Mouse (Mus musculus): ENCODE results near the gene Rab3gap2. TPM values are rescaled to one million over a fixed set of nuclear protein-coding genes. Genes with fewer than 3 reads are reported as not detected.

The Rab3gap2 gene
- polyA plus RNA-seq, 1 experiment from 2014 or later = 21.3 TPM

GRCm38 (mm10) chr1:185274819-185275545 is 71.1 kb downstream of the Rab3gap2 start:
- Histone ChIP-seq H3K27me3 (replicated peaks; ENCODE audit: low read depth, poor library complexity, severe bottlenecking) (no peaks in the 10 kb centered on the region), H3K9me3 (no peaks in the 10 kb centered on the region), H3K4me1 (no peaks in the 10 kb centered on the region), H3K4me3 (no peak overlapping the region), H3K36me3 (replicated peaks) (peaks cover 79% of the 10 kb centered on the region), H3K27ac (replicated peaks) (no peak overlapping the region)
- 85% methylated on average over 5 of the region's 5 CpGs for WGBS
- DNase-seq (ENCODE audit: low spot score) = no peak

- Histone ChIP-seq H3K27me3 (replicated peaks; ENCODE audit: low read depth, poor library complexity, severe bottlenecking) (no peaks in the 10 kb centered on the region), H3K9me3 (no peaks in the 10 kb centered on the region), H3K27ac (replicated peaks) (no peak overlapping the region), H3K4me3 (no peak overlapping the region), H3K36me3 (replicated peaks) (peaks cover 84% of the 10 kb centered on the region), H3K4me1 (no peaks in the 10 kb centered on the region)
- DNase-seq (ENCODE audit: low spot score) = no peak
- 94% methylated on average over 7 of the region's 7 CpGs for WGBS
Measured at GRCm38 (mm10) chr1:185275976-185276375, 72.1 kb downstream of the Rab3gap2 start.

- H3K27me3 ChIP-seq (replicated peaks; ENCODE audit: low read depth, poor library complexity, severe bottlenecking) = no peaks in the 10 kb centered on the region
- H3K4me3 ChIP-seq = no peak overlapping the region
- DNase-seq (ENCODE audit: low spot score) = no peak
- no peaks in the 10 kb centered on the region for H3K4me1 ChIP-seq
- no peaks in the 10 kb centered on the region for H3K9me3 ChIP-seq
- peaks cover 82% of the 10 kb centered on the region for H3K36me3 ChIP-seq (replicated peaks)
- 85% methylated on average over 11 of the region's 11 CpGs for WGBS
- no peak overlapping the region for H3K27ac ChIP-seq (replicated peaks)
Measured at GRCm38 (mm10) chr1:185277022-185277421, 73.1 kb downstream of the Rab3gap2 start.

- Histone ChIP-seq H3K4me3 (no peak overlapping the region), H3K9me3 (no peaks in the 10 kb centered on the region), H3K27ac (replicated peaks) (no peak overlapping the region), H3K4me1 (no peaks in the 10 kb centered on the region), H3K36me3 (replicated peaks) (peaks cover 86% of the 10 kb centered on the region), H3K27me3 (replicated peaks; ENCODE audit: low read depth, poor library complexity, severe bottlenecking) (no peaks in the 10 kb centered on the region)
- no peak for DNase-seq (ENCODE audit: low spot score)
- 91% methylated on average over 9 of the region's 9 CpGs for WGBS
Measured at GRCm38 (mm10) chr1:185279288-185279687, 75.4 kb downstream of the Rab3gap2 start.

- Histone ChIP-seq H3K9me3 (no peaks in the 10 kb centered on the region), H3K36me3 (replicated peaks) (peaks cover 98% of the 10 kb centered on the region), H3K27ac (replicated peaks) (no peak overlapping the region), H3K4me1 (no peaks in the 10 kb centered on the region), H3K4me3 (no peak overlapping the region), H3K27me3 (replicated peaks; ENCODE audit: low read depth, poor library complexity, severe bottlenecking) (no peaks in the 10 kb centered on the region)
- WGBS = 94% methylated on average over 4 of the region's 4 CpGs
- DNase-seq (ENCODE audit: low spot score) = no peak
Measured at GRCm38 (mm10) chr1:185280616-185281015, 76.7 kb downstream of the Rab3gap2 start.

- DNase-seq (ENCODE audit: low spot score) = no peak
Measured at GRCm38 (mm10) chr1:185282846-185283245, 78.9 kb downstream of the Rab3gap2 start.

DNA sequence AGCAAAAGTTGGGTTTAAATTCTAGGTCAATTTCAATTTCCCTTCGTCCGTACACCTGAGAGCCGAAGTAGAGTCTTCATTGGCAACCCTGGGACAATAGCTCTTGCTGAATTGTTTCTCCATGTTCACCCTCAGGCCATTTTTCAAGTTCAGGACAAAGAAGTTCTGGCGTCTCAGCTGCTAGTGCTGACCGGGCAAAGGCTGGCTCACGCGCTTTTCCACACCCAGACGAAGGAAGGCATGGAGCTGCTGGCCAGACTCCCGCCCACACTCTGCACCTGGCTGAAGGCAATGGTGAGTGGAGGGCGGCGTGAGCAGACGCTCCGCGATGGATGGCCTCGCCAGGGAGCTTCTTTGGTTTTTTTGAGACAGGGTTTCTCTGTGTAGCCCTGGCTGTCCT is 79.3 kb downstream of the Rab3gap2 start:
- no peaks in the 10 kb centered on the region for H3K9me3 ChIP-seq
- H3K36me3 ChIP-seq (replicated peaks) = peaks cover 98% of the 10 kb centered on the region
- no peak overlapping the region for H3K27ac ChIP-seq (replicated peaks)
- H3K27me3 ChIP-seq (replicated peaks; ENCODE audit: low read depth, poor library complexity, severe bottlenecking) = no peaks in the 10 kb centered on the region
- 96% methylated on average over 15 of the region's 15 CpGs for WGBS
- H3K4me1 ChIP-seq = no peaks in the 10 kb centered on the region
- DNase-seq (ENCODE audit: low spot score) = no peak
- no peak overlapping the region for H3K4me3 ChIP-seq

More at GRCm38 (mm10) chr1:185282846-185283245, 78.9 kb downstream of the Rab3gap2 start:
- no peaks in the 10 kb centered on the region for H3K27me3 ChIP-seq (replicated peaks; ENCODE audit: low read depth, poor library complexity, severe bottlenecking)
- peaks cover 98% of the 10 kb centered on the region for H3K36me3 ChIP-seq (replicated peaks)
- no peaks in the 10 kb centered on the region for H3K9me3 ChIP-seq
- no peak overlapping the region for H3K4me3 ChIP-seq
- H3K27ac ChIP-seq (replicated peaks) = no peak overlapping the region
- WGBS = 94% methylated on average over 11 of the region's 11 CpGs
- H3K4me1 ChIP-seq = no peaks in the 10 kb centered on the region

GRCm38 (mm10) chr1:185284740-185285139 is 80.8 kb downstream of the Rab3gap2 start:
- 91% methylated on average over 4 of the region's 4 CpGs for WGBS
- H3K9me3 ChIP-seq = no peaks in the 10 kb centered on the region
- no peaks in the 10 kb centered on the region for H3K4me1 ChIP-seq
- H3K27me3 ChIP-seq (replicated peaks; ENCODE audit: low read depth, poor library complexity, severe bottlenecking) = no peaks in the 10 kb centered on the region
- H3K36me3 ChIP-seq (replicated peaks) = peaks cover 89% of the 10 kb centered on the region
- no peak overlapping the region for H3K4me3 ChIP-seq
- no peak for DNase-seq (ENCODE audit: low spot score)
- H3K27ac ChIP-seq (replicated peaks) = no peak overlapping the region

GRCm38 (mm10) chr1:185285171-185285570 is 81.3 kb downstream of the Rab3gap2 start:
- DNase-seq (ENCODE audit: low spot score) = no peak
- no peak overlapping the region for H3K27ac ChIP-seq (replicated peaks)
- 94% methylated on average over 4 of the region's 4 CpGs for WGBS

GRCm38 (mm10) chr1:185287066-185287465 is 83.1 kb downstream of the Rab3gap2 start:
- Histone ChIP-seq H3K9me3 (no peaks in the 10 kb centered on the region), H3K4me3 (no peak overlapping the region), H3K36me3 (replicated peaks) (peaks cover 91% of the 10 kb centered on the region), H3K27ac (replicated peaks) (no peak overlapping the region), H3K4me1 (no peaks in the 10 kb centered on the region), H3K27me3 (replicated peaks; ENCODE audit: low read depth, poor library complexity, severe bottlenecking) (no peaks in the 10 kb centered on the region)
- no peak for DNase-seq (ENCODE audit: low spot score)
- 95% methylated on average over 20 of the region's 20 CpGs for WGBS

More at GRCm38 (mm10) chr1:185285171-185285570, 81.3 kb downstream of the Rab3gap2 start:
- Histone ChIP-seq H3K9me3 (no peaks in the 10 kb centered on the region), H3K4me3 (no peak overlapping the region), H3K4me1 (no peaks in the 10 kb centered on the region), H3K27me3 (replicated peaks; ENCODE audit: low read depth, poor library complexity, severe bottlenecking) (no peaks in the 10 kb centered on the region), H3K36me3 (replicated peaks) (peaks cover 89% of the 10 kb centered on the region)

GRCm38 (mm10) chr1:185289231-185289630 is 85.3 kb downstream of the Rab3gap2 start:
- DNase-seq (ENCODE audit: low spot score) = no peak
- WGBS = 89% methylated on average over 5 of the region's 5 CpGs
- Histone ChIP-seq H3K27me3 (replicated peaks; ENCODE audit: low read depth, poor library complexity, severe bottlenecking) (no peaks in the 10 kb centered on the region), H3K4me3 (no peak overlapping the region), H3K9me3 (no peaks in the 10 kb centered on the region), H3K4me1 (no peaks in the 10 kb centered on the region), H3K27ac (replicated peaks) (no peak overlapping the region), H3K36me3 (replicated peaks) (peaks cover 91% of the 10 kb centered on the region)

DNA sequence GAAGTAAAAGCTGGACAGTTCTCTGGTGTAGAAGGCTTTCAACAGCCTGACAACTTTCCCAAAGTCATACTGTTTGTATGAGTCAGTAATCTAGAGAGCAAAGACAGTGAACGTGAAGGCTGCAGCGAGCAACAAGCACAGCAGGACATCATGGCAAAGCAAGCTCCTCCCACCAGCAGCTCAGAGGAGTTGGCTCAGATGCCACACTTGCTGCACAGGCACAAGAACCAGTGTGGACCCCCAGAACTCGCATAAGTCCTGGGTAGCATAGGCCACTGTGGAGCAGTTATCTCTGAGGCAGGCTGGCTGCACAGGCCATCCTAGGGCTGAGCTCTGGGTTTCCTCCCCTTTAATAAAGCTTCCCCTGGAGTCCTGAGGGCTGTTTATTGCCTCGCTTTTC is 87.4 kb downstream of the Rab3gap2 start:
- no peaks in the 10 kb centered on the region for H3K27me3 ChIP-seq (replicated peaks; ENCODE audit: low read depth, poor library complexity, severe bottlenecking)
- peaks cover 91% of the 10 kb centered on the region for H3K36me3 ChIP-seq (replicated peaks)
- no peaks in the 10 kb centered on the region for H3K4me1 ChIP-seq
- no peak overlapping the region for H3K4me3 ChIP-seq
- H3K27ac ChIP-seq (replicated peaks) = no peak overlapping the region
- no peak for DNase-seq (ENCODE audit: low spot score)
- WGBS = 81% methylated on average over 4 of the region's 4 CpGs
- no peaks in the 10 kb centered on the region for H3K9me3 ChIP-seq

- no peak for DNase-seq (ENCODE audit: low spot score)
- no peaks in the 10 kb centered on the region for H3K4me1 ChIP-seq
- H3K36me3 ChIP-seq (replicated peaks) = peaks cover 91% of the 10 kb centered on the region
- no peaks in the 10 kb centered on the region for H3K27me3 ChIP-seq (replicated peaks; ENCODE audit: low read depth, poor library complexity, severe bottlenecking)
- no peak overlapping the region for H3K27ac ChIP-seq (replicated peaks)
- no peaks in the 10 kb centered on the region for H3K9me3 ChIP-seq
- H3K4me3 ChIP-seq = no peak overlapping the region
- 92% methylated on average over 10 of the region's 10 CpGs for WGBS
Measured at GRCm38 (mm10) chr1:185292646-185293360, 88.9 kb downstream of the Rab3gap2 start.

Measured in embryonic facial prominence, embryonic 10.5 days (tissue).